Mouse (Mus musculus) megakaryocyte, embryonic 14.5 days (primary cell): ENCODE results near the gene Noxa1. TPM values are rescaled to one million over a fixed set of nuclear protein-coding genes. Genes with fewer than 3 reads are reported as not detected.
A peak's percentile ranks its signal among the peaks of the same experiment; 100 is the strongest.

Experiments
- H3K27me3 ChIP-seq: replicated peaks from 2 replicates; pipeline ENCODE3; 2012; ENCODE audit warnings: inconsistent platforms
- H3K36me3 ChIP-seq: replicated peaks from 2 replicates; pipeline ENCODE3; 2012; ENCODE audit warnings: low read length, inconsistent platforms, mixed read lengths
- H3K4me1 ChIP-seq: 2 replicates; pipeline ENCODE4 v1.6.1; 2012; ENCODE audit warnings: inconsistent platforms
- H3K4me3 ChIP-seq: replicated peaks from 2 replicates; pipeline ENCODE3; 2012; ENCODE audit warnings: moderate library complexity, mild to moderate bottlenecking, inconsistent platforms
- H3K9me3 ChIP-seq: 2 replicates; pipeline ENCODE4 v1.6.1; 2012; ENCODE audit warnings: inconsistent platforms
- FLI1 ChIP-seq: IDR thresholded peaks from 2 replicates; pipeline ENCODE4 v1.6.1; 2012; ENCODE audit warnings: low read length, inconsistent platforms, mixed read lengths
- GATA1 ChIP-seq: IDR thresholded peaks from 3 replicates; pipeline ENCODE4 v1.6.1; 2012; ENCODE audit warnings: mixed read lengths, low read length, inconsistent platforms, borderline replicate concordance
- polyA plus RNA-seq: library from polyadenylated mRNA; stranded (reverse); fragments of >175 nt; gene quantifications from 2 replicates; pipeline ENCODE4 v1.2.3, GENCODE M21; 2012; ENCODE audit warnings: low replicate concordance; ENCODE audit not compliant: insufficient read depth

The Noxa1 gene
- polyA plus RNA-seq = not detected in 2 replicates

GRCm38 (mm10) chr2:25095109-25095850 lies at the start of gene Noxa1:
Gene Noxa1, minus strand, starts transcription at chr2:25095149.
- H3K27me3 ChIP-seq = peaks cover 48% of the 10 kb centered on the region
- TF ChIP-seq GATA1 (no peak), FLI1 (no peak)
- H3K4me3 ChIP-seq = no peak within 1 kb of the TSS
- no peaks in the 10 kb centered on the region for H3K36me3 ChIP-seq
- peaks cover 53% of the 10 kb centered on the region for H3K4me1 ChIP-seq
- H3K9me3 ChIP-seq = no peaks in the 10 kb centered on the region

- no peak for TF ChIP-seq GATA1
- no peak for TF ChIP-seq FLI1
- H3K27me3 ChIP-seq = peaks cover 28% of the 10 kb centered on the region
- H3K4me1 ChIP-seq = peaks cover 54% of the 10 kb centered on the region
- H3K36me3 ChIP-seq = no peaks in the 10 kb centered on the region
- no peak overlapping the region for H3K4me3 ChIP-seq
- peaks cover 6% of the 10 kb centered on the region for H3K9me3 ChIP-seq
Observed at GRCm38 (mm10) chr2:25141921-25142320, 47.0 kb upstream of the Noxa1 start.

- H3K4me3 ChIP-seq = no peak overlapping the region
- peaks cover 6% of the 10 kb centered on the region for H3K9me3 ChIP-seq
- H3K27me3 ChIP-seq = peaks cover 22% of the 10 kb centered on the region
- TF ChIP-seq FLI1 (no peak), GATA1 (no peak)
- peaks cover 54% of the 10 kb centered on the region for H3K4me1 ChIP-seq
- H3K36me3 ChIP-seq = no peaks in the 10 kb centered on the region
Observed at GRCm38 (mm10) chr2:25141185-25141584, 46.2 kb upstream of the Noxa1 start.

- Histone ChIP-seq H3K36me3 (no peaks in the 10 kb centered on the region), H3K4me1 (peaks cover 42% of the 10 kb centered on the region), H3K4me3 (no peak overlapping the region), H3K9me3 (peaks cover 6% of the 10 kb centered on the region), H3K27me3 (no peaks in the 10 kb centered on the region)
- no peak for TF ChIP-seq GATA1
- TF ChIP-seq FLI1 = no peak
Observed at GRCm38 (mm10) chr2:25137832-25138231, 42.9 kb upstream of the Noxa1 start.

- peak overlapping the region; percentile 44 for H3K4me3 ChIP-seq
- H3K4me1 ChIP-seq = peaks cover 60% of the 10 kb centered on the region
- no peaks in the 10 kb centered on the region for H3K36me3 ChIP-seq
- no peaks in the 10 kb centered on the region for H3K27me3 ChIP-seq
- H3K9me3 ChIP-seq = no peaks in the 10 kb centered on the region
- TF ChIP-seq GATA1 (no peak), FLI1 (no peak)
Observed at GRCm38 (mm10) chr2:25131601-25132000, 36.7 kb upstream of the Noxa1 start.

GRCm38 (mm10) chr2:25128072-25128471 lies 33.1 kb upstream of the Noxa1 start:
- peaks cover 85% of the 10 kb centered on the region for H3K4me1 ChIP-seq
- H3K9me3 ChIP-seq = no peaks in the 10 kb centered on the region
- H3K4me3 ChIP-seq = no peak overlapping the region
- TF ChIP-seq GATA1 = no peak
- TF ChIP-seq FLI1 = no peak
- H3K27me3 ChIP-seq = no peaks in the 10 kb centered on the region
- no peaks in the 10 kb centered on the region for H3K36me3 ChIP-seq

- Histone ChIP-seq H3K4me3 (no peak overlapping the region), H3K36me3 (no peaks in the 10 kb centered on the region), H3K4me1 (peaks cover 92% of the 10 kb centered on the region), H3K9me3 (no peaks in the 10 kb centered on the region), H3K27me3 (no peaks in the 10 kb centered on the region)
- TF ChIP-seq FLI1 (no peak), GATA1 (no peak)
Observed at GRCm38 (mm10) chr2:25127206-25127605, 32.3 kb upstream of the Noxa1 start.

GRCm38 (mm10) chr2:25126011-25127010 lies 31.4 kb upstream of the Noxa1 start:
- no peaks in the 10 kb centered on the region for H3K9me3 ChIP-seq
- H3K27me3 ChIP-seq = no peaks in the 10 kb centered on the region
- peaks cover 91% of the 10 kb centered on the region for H3K4me1 ChIP-seq
- no peaks in the 10 kb centered on the region for H3K36me3 ChIP-seq
- TF ChIP-seq GATA1 (no peak), FLI1 (no peak)
- no peak overlapping the region for H3K4me3 ChIP-seq

GRCm38 (mm10) chr2:25125146-25125545 lies 30.2 kb upstream of the Noxa1 start:
- Histone ChIP-seq H3K4me3 (no peak overlapping the region), H3K4me1 (peaks cover 91% of the 10 kb centered on the region), H3K27me3 (no peaks in the 10 kb centered on the region), H3K9me3 (no peaks in the 10 kb centered on the region), H3K36me3 (no peaks in the 10 kb centered on the region)
- TF ChIP-seq GATA1 (no peak), FLI1 (no peak)
